Mouse (Mus musculus) retina, embryonic 14.5 days (tissue): Measurements from ENCODE around the gene Ncoa3.

Source experiments
- DNase-seq: peaks from one replicate; pipeline ENCODE4 v3.0.0-alpha.2; 2015; ENCODE audit warnings: low spot score

Ncoa3 gene

GRCm38 (mm10) chr2:165970767-165971166 lies 21.7 kb upstream of the Ncoa3 start:
- DNase-seq, result no peak

GRCm38 (mm10) chr2:165974383-165974782 lies 18.1 kb upstream of the Ncoa3 start:
- no peak for DNase-seq

DNA sequence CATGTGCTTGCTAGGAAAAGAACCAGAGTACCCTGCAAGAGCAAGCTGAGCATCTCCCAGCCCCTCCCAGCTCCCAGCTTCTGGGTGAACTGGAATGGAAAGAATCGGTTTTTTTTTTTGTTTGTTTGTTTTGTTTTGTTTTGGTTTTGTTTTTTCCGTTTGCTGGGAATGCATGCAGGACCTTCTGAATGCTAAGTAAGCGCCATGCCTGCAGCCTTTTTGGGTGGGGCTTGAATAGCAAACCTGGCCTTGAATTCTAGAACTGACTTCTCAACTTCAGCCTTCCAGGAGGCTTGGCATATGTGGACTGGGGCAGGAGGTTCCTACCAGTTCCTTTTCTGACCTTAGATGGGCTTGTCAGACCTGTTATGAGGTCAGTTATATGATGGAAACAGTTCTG lies 16.2 kb upstream of the Ncoa3 start:
- DNase-seq, result no peak

DNA sequence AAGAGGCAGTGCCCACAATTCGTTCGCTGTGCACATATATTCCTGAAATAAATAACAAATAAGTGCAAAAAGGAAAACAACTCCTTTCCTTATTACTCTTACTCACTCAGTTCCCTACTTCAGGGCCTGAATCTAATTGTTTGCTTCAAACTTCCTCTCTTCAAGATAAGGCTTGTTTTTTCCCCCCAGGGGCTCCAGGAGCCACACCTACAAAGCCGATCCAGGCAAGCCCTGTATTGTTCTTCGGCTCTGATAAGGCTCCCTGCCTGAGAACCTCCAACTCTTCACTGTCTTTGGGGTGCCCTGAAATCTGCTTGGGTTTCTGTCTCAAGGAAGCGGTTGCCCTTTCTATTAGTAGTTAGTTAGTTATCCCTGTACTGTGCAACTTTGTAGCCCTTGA lies 15.6 kb upstream of the Ncoa3 start:
- no peak for DNase-seq

GRCm38 (mm10) chr2:165978119-165978518 lies 14.3 kb upstream of the Ncoa3 start:
- DNase-seq, result no peak

GRCm38 (mm10) chr2:165981248-165981977 lies 11.0 kb upstream of the Ncoa3 start:
- no peak for DNase-seq

- DNase-seq, result no peak
These were observed 9.7 kb upstream of the Ncoa3 start for GRCm38 (mm10) chr2:165982512-165983389.

GRCm38 (mm10) chr2:165984318-165984717 lies 8.1 kb upstream of the Ncoa3 start:
- DNase-seq, result no peak

DNA sequence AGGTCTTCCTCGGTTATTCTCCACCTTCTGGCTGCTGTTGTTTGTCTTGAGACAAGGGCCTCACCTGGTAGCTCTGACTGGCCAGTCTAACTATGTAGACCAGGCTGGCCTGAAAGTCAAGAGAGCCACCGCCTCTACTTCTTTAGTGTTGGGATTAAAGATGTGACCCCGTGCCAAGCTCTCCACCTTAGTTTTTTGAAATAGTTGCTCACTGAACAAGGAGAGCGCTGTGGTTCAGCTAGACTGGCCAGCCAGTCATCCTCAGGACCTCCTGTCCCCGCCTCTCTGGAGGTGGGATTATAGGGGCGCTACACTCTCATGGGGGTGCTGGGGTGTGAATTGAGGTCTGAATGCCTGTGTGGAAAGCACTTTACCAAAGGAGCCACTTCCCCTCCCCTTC lies 7.5 kb upstream of the Ncoa3 start:
- DNase-seq, result no peak

GRCm38 (mm10) chr2:165985581-165985980 lies 6.9 kb upstream of the Ncoa3 start:
- DNase-seq, result no peak

DNA sequence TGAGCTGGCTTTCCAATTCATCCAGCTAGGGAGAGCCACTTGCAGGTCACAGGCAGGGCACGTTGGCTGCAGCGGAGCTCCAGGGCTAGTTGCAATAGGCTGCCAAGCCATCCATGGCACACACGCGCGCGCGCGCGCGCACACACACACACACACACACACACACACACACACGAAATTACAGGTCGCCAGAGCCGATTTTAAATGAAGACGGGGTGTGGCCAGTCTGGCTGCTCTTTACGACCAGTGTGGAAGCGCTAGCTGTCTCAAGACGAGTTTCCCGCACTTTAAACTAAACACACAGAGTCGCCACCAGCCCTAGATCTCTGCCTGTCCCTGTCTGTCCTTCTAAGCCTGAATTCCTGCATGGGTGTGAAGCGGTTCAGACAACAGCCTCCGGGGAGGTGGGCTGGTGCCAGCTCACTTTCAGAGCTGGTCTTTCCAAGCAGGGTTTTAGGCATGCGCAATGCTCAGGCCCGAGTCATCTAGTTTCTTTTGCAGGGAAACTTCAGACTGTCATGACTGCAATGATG lies 5.4 kb upstream of the Ncoa3 start:
- DNase-seq, result peak; percentile 48

- peak; percentile 32 for DNase-seq
These were observed 901 bp downstream of the Ncoa3 start for GRCm38 (mm10) chr2:165993173-165993900.

DNA sequence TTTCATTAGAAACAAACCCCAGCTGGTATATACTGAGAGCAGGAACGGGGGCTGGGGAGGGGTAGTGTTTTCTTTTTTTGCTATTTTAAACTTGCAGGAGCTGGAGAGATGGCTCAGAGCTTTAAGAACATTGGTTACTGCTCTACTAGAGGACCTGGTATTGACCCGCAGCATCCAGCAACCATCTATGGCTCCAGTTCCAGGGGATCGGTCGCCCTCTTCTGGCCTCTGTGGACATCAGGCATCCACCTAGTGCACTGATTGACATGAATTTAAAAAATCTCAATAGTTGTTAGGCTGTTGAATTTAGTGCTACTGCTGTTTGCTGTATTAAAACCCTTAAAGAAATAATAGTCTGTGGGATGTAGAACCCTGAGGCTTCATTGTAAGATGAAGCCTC lies 1.9 kb downstream of the Ncoa3 start:
- no peak for DNase-seq

GRCm38 (mm10) chr2:165995711-165996110 lies 3.3 kb downstream of the Ncoa3 start:
- no peak for DNase-seq

GRCm38 (mm10) chr2:165996130-165996529 lies 3.7 kb downstream of the Ncoa3 start:
- no peak for DNase-seq

GRCm38 (mm10) chr2:165997256-165997967 lies 5.0 kb downstream of the Ncoa3 start:
- no peak for DNase-seq

DNA sequence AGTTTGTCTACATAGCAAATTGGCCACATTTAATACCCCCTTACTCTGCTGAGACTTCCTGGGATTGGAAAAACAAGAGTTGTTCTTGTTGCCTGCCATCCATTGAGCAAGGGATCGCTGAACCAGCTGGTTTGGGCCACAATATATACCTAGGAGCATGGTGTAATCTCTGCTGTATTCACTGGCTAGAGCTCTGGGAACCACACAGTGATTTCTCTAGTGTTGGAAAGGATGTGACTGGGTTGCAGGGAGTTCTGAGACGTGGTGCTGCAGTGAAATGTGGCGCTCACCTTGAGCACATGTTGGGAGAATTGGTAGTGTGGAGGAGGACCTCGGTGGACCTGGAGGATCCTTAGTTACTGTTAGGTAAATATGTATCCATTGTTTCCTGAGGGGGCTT lies 6.5 kb downstream of the Ncoa3 start:
- no peak for DNase-seq

DNA sequence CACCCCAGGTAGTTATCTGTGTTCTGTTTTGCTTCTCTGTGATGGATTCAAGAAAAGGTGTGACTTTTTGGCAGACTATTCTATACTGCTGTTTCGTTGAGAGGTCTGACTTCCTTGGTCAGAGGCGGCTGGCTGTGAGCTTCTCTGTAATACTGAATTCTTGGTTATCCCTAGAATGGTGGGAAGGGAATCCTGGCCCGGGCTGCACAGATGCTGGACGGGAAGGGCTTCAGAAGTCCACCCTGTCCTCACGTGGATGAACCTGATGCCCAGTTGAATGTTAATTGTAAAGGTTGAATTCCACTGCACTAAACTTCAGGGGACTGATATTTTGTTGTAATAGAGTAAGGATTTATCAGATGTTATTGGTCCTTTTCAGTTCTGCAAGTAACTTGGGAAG lies 7.4 kb downstream of the Ncoa3 start:
- peak; percentile 79 for DNase-seq

DNA sequence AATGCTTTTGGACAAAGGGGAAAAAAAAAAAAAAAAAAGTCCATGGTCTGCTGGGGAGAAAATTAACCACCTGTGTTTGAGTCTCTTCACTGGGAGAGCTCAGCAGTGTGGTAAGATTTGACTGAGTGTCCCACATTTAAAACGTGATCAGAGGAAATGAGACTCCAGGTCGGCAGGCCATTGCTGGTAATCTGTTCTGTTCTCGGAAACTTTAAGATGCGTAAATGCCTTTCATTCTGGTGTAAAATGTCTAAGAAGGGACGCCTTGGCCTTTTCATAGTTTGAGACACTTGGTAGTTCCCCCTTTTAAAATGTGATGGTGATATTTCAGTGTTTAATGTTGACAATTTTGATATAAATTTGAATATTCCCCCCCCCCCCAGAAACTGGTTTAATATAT lies 7.8 kb downstream of the Ncoa3 start:
- DNase-seq, result no peak

- peak; percentile 65 for DNase-seq
These were observed 8.3 kb downstream of the Ncoa3 start for GRCm38 (mm10) chr2:166000769-166001168.

DNA sequence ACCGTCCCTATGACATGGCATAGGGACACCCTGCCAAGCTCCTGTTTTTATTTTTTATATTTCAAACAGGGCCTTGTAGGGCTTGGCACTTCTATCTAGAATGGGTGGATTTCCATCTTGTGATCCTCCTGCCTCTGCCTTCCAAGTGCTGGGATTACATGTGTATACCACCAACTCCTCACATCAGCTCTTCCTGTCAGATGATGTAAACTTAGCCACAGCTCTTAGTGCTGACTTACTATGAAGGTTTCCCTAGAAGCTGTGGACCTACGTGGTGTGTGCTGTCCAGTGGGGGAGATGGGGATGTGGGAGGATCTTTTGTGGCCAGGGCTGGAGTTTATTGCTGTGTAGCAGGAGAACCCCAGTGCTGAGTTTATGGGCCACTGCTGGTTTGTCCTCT lies 8.9 kb downstream of the Ncoa3 start:
- DNase-seq, result no peak

DNA sequence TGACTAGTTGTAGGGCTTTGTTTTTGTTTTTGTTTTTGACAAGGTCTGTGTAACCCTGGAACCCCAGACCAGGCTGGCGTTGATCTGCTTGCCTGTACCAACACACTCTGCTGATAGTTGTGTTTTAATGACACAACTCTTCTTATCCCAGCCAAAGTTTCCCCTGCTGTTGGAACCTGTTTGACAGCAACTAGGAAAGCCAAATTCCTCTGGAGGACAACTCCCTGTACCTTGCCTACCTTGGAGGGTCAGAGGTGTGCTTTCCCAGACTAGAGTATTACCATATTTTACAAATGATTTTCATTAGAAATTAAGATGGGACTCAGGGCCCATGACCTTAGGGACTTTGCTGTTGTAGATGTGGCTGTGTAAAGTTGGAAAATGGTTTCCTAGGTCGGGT lies 9.3 kb downstream of the Ncoa3 start:
- DNase-seq, result no peak
